Mouse (Mus musculus) cerebellum, adult 8-10 months (tissue): ENCODE results near the gene Zfp282.
"Not testable (repeated sequence)": the region's sequence is repeated elsewhere in the genome, so short reads cannot be mapped to it uniquely, and the experiment has no call there.

Experiments
- DNase-seq: peaks from one replicate; pipeline ENCODE4 v3.0.0; 2022

The Zfp282 gene

DNA sequence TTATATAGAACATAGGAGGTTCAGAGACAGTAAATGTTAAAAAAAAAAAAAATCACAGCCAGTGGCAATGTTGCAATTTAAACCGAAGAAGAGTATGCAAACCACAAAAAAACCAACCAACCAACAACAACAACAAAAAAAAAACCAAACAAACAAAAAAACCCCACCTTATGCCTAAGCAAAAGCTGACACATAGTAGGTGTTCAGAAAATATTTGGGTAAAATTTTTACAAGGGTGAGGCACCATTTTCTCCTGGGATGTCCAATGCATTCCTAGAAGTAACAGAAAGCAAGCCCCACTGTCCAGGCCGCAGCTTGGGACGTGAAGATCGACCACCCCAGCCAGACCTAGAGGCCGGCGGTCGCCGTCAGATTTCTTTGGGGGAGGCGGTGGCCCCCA is at the start of gene Zfp282:
Zfp282 (plus strand) TSS at position 147 of the 400 bp plus-strand sequence.
- DNase-seq, result no peak

DNA sequence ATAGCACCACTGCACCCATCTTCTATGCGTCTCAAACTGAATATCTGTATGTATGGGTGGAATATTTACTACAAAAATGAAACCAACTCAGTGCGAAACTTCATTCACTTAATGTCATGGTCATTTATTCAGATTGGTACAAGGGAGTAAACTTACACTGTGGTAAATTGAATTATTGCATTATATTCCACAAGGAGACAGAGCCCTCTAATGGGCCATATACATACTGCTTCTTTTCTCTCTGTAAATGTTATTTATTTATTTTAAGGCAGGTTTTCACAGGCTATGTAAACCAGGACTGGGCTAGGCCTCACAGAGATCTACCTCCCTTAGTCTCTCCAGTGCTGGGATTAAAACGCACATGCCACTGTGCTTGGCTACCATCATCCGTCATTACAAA is 49.5 kb upstream of the Zfp282 start:
- no peak for DNase-seq

DNA sequence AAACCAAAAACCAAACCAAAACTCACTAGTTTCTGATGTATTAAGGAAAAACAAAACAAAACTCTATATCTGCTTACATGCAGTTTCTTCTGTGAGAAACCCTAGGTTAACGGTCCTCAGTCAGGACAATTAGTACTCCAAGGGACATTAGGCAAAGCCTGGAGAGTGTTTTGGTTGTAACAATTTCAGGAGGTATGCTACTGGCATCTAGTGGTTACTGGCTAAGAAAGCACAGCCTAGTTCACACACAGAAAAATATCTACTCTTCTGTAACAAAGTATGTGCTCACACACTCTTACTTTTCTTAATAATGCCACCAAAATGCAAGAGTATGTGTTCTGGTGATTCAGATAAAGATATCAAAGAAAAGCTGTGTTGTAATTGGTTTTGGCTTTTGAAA is 48.1 kb upstream of the Zfp282 start:
- DNase-seq, result no peak

DNA sequence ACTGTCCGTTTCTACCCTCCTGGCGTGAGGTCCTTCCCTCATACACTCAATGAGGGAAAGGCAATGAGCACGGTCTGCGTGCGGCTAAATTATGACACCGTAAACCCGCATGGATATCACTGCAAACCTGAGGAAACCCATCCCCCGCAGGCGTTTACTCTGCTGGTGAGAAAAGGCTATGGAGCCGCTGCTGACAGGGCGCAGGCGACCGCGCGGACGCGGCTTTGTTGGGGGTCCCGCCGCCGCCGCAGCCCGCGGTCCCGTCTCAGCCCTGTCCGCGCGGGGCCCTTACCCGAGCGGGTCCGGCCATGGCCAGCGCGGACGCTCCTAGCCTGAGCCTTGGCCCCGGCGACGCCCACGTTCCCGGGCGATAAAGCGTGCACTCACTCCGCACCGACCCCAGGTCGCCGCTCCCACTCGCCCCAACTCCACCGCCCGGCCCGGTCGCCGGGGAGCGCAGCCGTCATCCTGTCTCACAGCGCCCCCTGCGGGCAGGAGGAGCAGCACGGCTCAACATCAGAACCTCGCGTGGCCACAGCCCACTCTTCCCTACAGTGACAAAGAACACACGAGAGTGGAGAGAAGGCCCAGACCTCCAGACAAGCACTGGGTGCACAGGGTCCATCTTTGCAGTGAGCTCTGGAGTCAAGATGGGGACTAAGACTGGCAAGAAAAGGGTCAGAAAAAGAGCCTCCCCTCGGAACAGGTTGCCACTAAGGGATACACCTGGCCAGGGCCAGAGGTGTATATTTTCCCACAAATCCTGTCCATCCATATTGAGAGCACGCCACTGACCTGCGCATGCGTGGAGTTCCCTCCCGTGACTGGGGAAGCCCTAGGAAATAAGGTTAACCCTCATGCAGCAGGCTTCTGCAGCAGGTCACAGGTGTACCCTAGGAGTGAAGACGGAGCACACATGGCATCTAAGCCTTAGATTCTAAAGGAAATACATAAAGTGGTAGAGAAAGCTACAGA is 46.6 kb upstream of the Zfp282 start, which contains the start of gene Zfp786:
Zfp786 (minus strand) TSS at position 764 of the 975 bp plus-strand sequence.
- DNase-seq, result peak; percentile 96

DNA sequence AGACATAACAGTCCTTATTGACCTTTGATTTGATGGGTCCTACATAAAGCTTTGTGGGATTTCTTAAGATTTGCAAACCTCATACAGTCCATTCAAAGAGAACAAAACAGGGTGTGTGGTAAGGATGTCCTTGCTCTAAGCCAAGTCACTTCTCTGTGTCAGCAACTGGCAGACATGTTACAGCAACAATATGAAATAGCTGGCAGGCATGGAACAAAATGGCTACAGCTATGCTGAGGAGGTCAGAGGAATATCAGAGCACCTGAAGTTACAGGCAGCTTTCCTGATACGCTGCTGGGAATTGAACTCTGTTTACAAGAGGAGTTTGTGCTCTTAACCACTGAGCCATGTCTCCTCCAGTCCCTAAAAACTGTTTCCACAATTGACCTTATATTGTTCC is 44.8 kb upstream of the Zfp282 start:
- no peak for DNase-seq

DNA sequence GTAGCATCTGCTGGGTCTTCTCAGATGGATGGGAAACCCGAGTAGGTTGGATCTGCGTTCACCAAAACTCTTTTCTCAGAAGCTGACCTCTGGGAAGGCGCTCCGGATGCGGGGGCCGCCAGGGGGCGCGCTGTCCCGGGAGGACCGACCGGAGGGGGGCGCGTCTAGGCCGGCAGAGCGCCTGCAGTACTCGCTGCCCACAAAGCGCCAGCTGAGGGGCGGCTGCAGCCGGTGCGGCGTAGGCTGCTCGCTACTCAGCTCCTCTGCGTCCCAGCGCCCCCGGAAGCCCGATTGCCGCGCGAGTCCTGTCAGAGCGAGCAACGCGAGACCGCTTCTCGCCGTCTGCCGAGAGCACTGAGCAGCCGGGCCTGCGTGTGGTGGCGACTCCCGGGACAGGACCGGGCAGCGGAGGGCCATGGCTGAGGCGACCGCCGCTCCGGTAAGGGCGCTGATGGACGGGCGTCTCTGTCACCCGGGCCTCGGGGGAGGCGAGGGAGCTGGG is 41.5 kb upstream of the Zfp282 start, which contains the start of gene Zfp398:
Zfp398 (plus strand) TSS at position 180 of the 502 bp plus-strand sequence.
- peak; percentile 97 for DNase-seq

DNA sequence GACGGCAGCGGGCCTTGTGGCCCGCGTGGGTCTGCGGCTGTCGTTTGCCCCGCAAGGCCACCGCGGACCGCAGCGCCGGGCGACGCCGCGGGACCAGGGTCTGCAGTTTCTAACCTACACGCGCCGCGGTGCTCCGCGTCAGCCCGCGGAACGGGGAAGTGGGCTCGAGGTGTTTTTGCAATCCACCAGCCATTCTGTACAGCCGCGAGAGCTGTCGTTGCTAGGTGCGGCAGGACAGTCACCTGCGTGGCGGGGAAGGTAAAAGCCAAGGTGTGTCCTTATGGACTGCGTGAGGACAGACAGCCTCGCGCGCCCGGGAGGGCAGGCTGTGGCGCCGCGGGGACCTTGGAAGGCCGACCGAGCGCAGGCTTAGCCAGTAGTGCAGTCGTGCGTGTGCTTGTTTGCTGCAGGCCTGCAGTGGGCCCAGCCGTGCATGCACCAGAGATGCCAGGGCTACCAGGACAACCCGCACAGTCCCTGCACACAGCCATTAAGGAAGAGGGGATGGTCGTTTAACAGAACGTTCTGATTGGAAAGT is 41.0 kb upstream of the Zfp282 start:
- peak; percentile 56 for DNase-seq

DNA sequence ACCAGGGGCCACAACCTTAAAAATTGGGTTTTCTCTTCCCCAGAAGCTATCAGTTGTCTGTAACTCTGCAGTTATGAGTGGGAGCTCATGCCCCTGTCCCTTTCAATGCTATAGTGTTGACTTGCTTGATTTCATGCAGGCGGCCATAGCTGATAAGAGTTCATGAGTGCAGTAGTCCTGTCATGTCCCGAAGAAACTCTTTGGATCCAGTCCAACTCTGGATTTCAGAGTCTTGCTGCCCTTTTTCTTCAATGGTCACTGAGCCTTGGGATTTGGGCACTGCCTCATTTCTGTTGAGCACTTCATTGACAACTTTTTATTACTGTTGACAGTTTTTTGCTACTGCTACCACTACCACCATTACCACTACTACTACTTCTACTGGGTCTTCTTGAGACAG is 39.4 kb upstream of the Zfp282 start:
- DNase-seq, result no peak

DNA sequence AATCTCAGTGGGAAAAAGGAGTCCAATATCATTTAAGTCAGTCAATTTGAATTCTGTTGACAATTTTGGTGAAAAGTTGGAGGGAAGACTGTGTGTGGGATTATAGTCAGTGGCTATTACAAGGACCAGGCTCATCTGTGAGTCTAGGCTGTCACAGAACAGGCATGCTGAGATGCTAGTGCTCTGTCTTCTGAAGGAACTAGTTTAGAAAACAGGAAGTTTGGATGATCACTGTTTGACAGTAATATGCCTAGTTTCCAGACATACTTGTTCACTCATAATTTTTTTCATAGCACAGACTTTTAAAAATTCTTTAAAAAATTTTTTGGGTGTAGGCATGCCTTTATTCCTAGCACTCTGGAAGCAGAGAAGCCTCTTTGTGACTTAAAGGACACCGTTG is 35.9 kb upstream of the Zfp282 start:
- no peak for DNase-seq

DNA sequence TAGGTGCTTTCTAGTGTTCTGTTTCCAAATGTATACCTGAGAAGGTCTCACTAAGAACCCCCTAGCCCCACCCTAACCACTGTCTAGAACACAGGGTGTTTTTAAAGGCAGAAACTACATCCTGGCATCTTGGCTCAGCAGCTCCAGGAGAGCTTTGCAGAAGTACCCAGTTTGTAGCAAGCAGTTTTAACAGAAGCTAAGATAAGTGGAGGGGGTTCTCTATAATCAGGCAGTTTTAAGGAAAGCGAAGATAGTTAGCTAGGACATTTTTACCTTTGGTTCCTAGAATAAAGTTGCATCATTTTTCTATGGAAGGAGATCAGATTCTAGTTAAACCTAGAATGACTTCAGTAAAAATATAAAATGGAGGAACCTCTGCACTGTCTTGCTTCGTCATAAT is 35.2 kb upstream of the Zfp282 start:
- DNase-seq, result no peak

DNA sequence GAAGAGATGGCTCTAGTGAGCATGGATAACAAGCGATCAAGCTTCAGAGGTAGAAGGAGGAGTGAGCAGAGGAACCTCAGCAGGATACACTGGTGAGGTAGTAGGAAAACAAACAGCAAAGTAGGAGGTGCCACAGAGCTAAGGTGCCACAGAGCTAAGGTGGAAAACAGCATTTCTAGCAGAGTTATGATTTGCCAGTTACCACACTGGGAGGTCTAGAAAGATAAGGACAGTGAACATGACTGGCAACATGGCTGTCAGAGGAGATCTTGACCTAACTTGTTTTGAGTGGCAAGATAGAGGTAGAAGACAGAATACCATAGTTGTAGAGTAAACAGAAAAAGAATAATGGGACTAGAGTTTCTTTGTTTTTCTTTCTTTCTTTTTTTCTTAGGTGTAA is 34.7 kb upstream of the Zfp282 start:
- DNase-seq, result no peak

DNA sequence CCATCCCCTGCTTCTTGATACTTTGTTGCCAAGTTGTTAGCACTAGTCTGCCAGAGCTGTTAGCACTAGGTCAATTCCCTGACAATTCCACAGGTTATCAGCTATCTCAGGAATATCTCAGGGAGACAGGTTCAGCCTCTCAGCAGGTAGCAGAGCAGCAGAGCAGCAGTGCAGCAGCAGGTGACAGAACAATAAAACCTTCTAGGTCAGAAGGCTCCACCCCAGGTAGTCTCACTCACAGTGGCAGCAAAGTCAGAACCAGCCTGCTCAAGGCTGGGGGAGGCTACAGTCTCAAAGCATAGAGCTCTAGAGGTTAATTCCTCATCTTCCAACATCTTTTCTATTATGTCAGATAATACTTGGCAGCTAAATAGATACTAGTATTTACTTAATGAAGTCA is 31.2 kb upstream of the Zfp282 start:
- no peak for DNase-seq

DNA sequence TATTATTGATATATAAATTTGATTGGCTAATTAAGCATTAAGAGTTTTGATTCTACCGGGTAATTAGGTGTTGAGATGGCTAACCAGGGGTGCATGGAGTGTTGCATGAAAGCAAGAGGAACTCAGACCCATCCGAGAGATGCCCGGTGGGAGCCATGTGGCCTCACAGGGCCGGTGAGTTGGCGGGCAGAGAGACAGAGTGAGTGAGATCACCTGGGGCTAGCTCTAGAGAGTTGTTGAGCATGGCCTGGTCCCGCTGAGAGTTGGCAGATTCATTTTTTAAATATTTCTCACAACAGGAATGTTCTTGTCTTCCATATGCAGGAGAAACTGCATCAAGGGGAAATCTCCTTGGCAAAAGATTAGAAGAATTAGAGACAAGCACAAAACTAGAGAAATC is 19.8 kb upstream of the Zfp282 start:
- DNase-seq, result no peak

DNA sequence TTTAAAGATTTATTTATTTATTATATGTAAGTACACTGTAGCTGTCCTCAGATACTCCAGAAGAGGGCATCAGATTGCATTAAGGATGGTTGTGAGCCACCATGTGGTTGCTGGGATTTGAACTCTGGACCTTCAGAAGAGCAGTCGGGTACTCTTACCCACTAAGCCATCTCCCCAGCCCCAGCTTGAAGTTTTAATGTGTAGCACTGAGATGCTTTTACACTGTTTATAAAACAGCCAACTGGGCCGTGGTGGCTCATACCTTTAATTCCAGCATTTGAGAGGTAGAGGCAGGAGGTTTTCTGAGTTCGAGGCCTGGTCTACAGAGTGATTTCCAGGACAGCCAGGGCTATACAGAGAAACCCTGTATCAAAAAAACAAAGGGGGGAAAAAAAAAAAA is 19.3 kb upstream of the Zfp282 start:
- not testable (repeated sequence) for DNase-seq

DNA sequence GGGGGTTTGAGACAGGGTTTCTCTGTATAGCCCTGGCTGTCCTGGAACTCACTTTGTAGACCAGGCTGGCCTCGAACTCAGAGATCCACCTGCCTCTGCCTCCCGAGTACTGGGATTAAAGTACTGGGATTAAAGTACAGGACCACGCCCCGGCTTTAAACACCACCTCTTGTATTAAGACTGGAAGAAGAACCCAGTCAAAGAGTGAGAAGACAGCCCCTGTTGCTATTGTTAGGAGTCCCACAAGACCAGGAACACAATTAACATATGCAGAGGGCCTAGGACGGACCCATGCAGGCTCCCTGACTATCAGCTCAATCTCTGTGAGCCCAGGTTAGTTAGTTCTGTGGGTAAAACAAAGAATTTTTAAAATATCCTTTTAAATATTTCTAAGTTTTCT is 4.7 kb upstream of the Zfp282 start:
- no peak for DNase-seq

DNA sequence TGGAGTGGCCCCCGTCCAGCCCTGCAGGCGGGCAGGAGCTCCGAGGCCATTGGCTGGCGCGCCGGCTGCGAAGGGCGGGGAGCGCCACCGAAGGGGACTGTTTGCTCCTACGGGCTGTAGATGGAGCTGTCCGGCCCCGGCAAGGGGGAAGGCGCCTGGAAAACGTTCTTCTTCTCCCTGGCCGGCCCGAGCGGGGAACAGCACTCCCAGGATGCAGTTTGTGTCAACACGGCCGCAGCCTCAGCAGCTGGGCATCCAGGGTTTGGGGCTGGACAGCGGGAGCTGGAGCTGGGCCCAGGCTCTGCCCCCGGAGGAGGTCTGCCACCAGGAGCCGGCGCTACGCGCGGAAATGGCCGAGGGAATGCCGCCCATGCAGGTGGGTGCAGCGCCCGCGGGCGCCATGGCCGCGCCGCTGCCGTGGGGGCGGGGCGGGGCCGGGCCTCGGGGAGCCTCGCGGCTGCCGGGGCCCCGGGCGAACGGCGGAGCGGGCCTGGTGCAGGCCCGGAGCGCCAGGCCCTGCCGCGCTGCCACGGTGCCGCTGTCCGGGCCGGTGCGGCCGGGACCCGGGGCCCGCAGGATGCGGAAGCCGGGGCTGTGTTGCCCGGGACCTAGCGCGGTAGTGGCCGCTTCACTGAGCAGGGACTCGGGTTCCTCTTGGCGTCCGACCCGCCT is 593 bp downstream of the Zfp282 start:
- peak; percentile 91 for DNase-seq

DNA sequence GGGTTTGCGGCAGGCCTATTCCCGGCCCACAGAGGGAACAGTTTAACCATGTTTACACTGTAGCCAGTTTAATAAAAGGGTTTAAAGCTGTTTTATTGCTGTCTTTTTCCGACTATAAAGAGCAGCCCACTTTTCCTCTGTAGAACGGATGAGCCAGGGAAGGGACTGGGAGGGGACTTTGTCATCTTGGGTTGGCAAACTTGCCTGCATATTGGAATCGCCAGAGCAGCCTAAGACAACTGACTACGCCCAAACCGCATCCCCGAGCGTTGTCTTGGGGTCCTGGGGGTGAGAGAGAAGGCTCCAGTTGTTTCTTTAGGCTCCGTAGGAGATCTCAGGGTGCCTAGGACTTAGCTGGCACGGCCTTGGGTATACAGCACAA is 1.1 kb downstream of the Zfp282 start:
- DNase-seq, result no peak

DNA sequence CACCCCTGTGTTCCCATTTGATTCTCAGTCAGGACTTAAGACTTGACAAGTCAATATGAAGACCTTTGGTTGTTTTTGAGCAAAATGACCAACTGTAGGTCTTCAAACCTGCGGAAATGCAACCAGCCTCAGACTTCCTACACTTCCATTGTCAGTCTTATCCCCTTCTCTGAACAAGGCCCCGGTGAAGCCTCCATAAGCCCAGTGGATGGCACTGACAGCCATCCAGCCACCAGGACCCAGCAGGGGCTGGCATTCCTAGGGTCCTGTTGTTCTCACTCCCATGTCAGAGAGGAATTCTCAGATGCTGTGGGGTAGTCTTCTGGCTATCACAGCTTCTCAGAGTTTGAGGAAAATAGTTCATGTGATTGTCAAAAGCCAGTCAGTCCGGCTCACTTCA is 1.6 kb downstream of the Zfp282 start:
- no peak for DNase-seq

DNA sequence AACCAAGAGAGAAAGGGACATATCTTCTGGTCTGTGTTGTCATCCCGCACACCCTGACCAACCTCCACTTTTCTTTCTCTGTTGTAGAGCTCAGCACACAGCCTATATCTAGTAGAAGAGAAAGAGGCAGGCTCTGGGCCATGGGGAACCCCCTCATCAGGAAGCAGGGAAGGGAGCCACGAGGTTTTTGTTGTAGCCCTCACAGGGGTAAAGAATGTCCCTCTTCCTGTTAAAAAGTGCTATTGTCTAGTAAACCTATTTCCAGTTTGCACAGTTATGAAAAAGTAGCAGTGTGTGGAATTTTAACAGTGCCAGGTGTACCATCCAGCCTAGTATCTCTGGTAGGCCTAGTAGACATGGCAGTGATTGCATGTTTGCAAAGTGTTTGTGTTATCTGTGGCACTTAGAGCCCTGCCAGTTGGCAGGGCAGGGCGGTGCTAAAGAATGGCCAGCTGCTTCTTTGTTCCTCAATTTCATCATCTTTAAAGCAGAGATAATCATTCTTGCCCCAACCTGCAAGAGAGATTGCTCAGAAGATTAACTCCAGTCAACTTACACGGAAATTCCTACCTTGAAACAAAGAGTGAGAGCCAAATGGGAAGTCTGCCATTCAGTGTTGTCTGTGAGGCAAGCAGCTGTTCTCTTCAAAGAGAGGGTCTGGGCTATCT is 2.2 kb downstream of the Zfp282 start:
- no peak for DNase-seq

DNA sequence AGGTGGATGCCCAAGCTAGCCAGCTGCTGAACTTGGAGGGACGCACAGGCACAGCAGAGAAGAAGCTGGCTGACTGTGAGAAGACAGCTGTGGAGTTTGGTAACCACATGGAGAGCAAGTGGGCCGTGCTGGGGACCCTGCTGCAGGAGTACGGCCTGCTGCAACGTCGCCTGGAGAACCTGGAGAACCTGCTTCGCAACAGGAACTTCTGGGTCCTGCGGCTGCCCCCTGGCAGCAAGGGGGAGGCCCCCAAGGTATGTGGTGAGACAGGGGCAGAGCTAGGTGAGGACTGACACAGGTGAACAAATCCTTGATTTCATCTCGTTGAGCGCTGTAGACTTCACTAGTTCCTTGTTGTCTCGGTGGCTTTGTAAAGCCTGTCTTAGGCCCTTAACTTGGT is 3.2 kb downstream of the Zfp282 start:
- DNase-seq, result no peak

DNA sequence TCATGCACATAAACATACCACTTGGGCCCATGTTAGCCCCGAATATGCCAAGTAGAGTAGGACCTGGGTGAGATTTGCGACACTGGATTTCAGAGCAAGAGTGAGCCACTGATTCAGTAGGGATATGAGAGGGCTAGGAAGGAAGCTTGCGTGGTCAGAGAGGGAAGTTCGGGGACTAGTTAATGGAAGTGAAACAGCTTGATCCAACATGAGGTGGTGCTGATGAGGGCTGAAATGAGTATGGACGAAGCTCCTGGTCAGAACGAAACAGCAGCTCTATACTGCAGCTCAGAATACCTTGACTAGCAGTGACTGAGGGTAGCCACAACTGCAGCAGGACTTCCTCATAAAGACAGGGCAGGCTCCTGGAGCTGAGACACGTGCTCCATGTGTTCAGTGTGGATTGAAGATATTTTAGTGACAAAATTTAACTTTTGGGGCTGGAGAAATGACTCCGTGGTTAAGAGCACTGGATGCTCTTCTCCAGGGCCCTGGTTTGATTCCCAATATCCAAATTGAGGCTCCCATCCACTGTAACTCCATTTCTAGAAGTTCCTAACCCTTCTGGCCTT is 11.9 kb downstream of the Zfp282 start:
- DNase-seq, result no peak

DNA sequence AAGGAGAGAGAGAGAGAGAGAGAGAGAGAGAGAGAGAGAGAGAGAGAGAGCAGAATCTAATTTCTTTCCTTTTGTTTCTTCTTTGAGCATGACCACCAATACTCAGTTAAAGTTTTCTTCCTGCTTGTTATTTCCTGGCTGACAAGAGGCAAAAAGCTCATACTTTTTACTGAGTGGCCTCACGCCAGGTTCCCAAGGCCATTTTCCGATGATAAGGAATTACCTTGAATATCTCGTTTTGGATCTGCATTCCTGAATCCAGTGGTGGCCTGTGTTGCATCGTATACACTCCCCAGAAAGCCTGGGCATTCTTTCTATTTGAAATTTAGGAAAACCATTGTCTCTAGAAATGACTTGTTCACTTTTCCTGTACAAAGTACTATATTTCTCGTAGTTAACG is 22.4 kb downstream of the Zfp282 start:
- no peak for DNase-seq

DNA sequence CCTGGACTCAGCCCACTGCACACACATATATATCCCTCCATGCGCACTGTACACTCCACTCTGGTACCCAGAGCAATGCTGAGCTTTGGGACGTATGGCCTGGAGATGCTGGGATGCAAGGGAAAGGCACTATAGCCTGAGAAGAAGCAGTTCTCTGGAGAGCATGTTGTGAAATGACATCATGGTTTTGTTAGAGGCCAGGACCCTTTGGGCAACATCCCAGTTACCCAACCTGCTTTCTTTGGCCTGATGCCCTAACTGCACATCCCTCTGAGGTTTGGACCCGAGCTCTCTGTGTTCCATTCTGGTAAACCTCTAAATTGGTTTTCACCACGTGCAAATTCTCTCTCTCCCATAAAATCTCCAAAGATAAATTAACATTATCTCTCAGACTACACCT is 26.6 kb downstream of the Zfp282 start:
- DNase-seq, result peak; percentile 72
